Mouse (Mus musculus): ENCODE results near the gene Tns3. TPM values are rescaled to one million over a fixed set of nuclear protein-coding genes. Genes with fewer than 3 reads are reported as not detected.

Tns3 gene
- polyA plus RNA-seq, 1 experiment: not detected

DNA sequence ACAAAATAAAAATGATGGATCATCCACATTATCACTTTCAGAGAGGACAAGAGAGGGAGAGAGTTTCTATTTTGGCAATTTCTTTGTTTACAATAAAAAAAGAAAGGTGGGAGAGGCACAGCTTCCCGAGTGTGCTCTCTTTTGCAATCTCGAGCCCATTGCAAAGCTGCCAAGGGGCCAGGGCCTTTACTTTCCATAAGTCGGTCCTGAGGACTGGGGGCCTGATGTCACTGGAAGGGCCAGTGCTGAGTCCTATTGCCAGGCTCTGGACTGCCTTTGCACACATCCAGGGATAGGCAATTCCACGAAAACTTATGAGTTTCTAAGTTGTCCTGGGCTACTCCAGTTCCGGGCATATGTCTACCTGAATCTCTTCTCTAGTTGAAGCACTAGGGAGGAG, 272.8 kb downstream of the Tns3 start:
- TF ChIP-seq GATA1 (IDR thresholded peaks at IDR 0.05; ENCODE audit: low read length): no peak

DNA sequence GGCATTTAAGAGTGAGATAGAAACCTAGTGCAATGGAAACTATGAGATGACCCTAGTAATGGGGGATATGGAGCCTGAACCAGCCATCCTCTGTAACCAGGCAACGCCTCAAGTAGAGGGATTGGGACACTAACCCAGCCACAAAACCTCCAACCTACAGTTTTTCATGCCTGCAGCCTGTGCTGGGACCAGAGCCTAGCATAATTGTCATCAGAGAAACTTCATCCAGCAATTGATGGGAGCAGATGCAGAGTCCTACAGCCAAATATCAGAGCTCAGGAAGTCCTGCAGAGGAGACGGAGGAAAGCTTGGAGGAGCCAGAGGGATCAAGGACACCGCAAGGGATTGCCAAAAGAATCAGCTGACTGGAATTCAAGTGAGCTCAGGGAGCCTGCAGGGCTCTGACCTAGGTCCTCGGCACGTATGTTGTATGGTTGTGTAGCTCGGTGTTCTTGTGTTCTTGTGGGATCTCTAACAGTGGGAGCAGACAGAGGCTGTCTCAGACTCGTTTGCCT, 278.4 kb downstream of the Tns3 start:
- TF ChIP-seq GATA1 (IDR thresholded peaks at IDR 0.05; ENCODE audit: low read length): no peak
